Mouse (Mus musculus) embryonic facial prominence, embryonic 11.5 days (tissue): Measurements from ENCODE around the gene Nudt14. TPM values are rescaled to one million over a fixed set of nuclear protein-coding genes. Genes with fewer than 3 reads are reported as not detected.
A peak's percentile ranks its signal among the peaks of the same experiment; 100 is the strongest.

ENCODE experiments used
- ATAC-seq: fragments of 200-750 bp; cut with Nextera tagmentation; replicated peaks from 2 replicates; pipeline ENCODE4 v1.8.0; 2017; ENCODE audit warnings: low read depth; ENCODE audit not compliant: insufficient number of reproducible peaks, low FRiP score, low TSS enrichment
- DNase-seq: peaks from one replicate; pipeline ENCODE4 v3.0.0-alpha.2; 2015; ENCODE audit warnings: low spot score
- H3K27ac ChIP-seq: fragments of 300-500 bp; sonication (generic); replicated peaks from 2 replicates; pipeline ENCODE4 v1.5.1; 2014; ENCODE audit warnings: mild to moderate bottlenecking, low read depth, low read length, control low read depth
- H3K27me3 ChIP-seq: fragments of 300-500 bp; sonication (generic); 2 replicates; pipeline ENCODE4 v1.6.1; 2014; ENCODE audit warnings: mild to moderate bottlenecking, low read length, moderate library complexity, mixed read lengths; ENCODE audit not compliant: control insufficient read depth, insufficient read depth
- H3K36me3 ChIP-seq: fragments of 300-500 bp; sonication (generic); replicated peaks from 2 replicates; pipeline ENCODE4 v1.6.1; 2014; ENCODE audit warnings: low read depth, mild to moderate bottlenecking, low read length, moderate library complexity, mixed read lengths; ENCODE audit not compliant: control insufficient read depth, insufficient read depth
- H3K4me1 ChIP-seq: fragments of 300-500 bp; sonication (generic); 2 replicates; pipeline ENCODE4 v1.6.1; 2014; ENCODE audit warnings: low read length, mixed read lengths; ENCODE audit not compliant: control insufficient read depth, insufficient read depth
- H3K4me2 ChIP-seq: fragments of 300-500 bp; sonication (generic); 2 replicates; pipeline ENCODE4 v1.6.1; 2014; ENCODE audit warnings: low read depth, mild to moderate bottlenecking, control low read depth, low read length, moderate library complexity
- H3K4me3 ChIP-seq: fragments of 300-500 bp; sonication (generic); 2 replicates; pipeline ENCODE4 v1.5.1; 2014; ENCODE audit warnings: low read depth, low read length, control low read depth
- H3K9ac ChIP-seq: fragments of 300-500 bp; sonication (generic); replicated peaks from 2 replicates; pipeline ENCODE4 v1.6.1; 2014; ENCODE audit warnings: mild to moderate bottlenecking, control low read depth, low read length
- H3K9me3 ChIP-seq: fragments of 300-500 bp; sonication (generic); replicated peaks from 2 replicates; pipeline ENCODE4 v1.6.1; 2016; ENCODE audit warnings: mild to moderate bottlenecking, low read length, inconsistent platforms, mixed read lengths; ENCODE audit not compliant: control insufficient read depth
- WGBS: fragments of 180-500 bp; shearing (Covaris S2); extraction: QIAGEN DNeasy Blood & Tissue Kit; methylation state at CpG from one replicate; pipeline ENCODE4 v1.1.7; 2014; 5-methylcytosine and 5-hydroxymethylcytosine counted together
- polyA plus RNA-seq: library from polyadenylated mRNA; unstranded; fragments of >200 nt; fragmentation: Nextera tagmentation; extraction: Ambion mirVana; gene quantifications from 2 replicates; pipeline ENCODE4 v1.2.1, GENCODE M21; 2014

The Nudt14 gene
- polyA plus RNA-seq, 1 experiment from 2014 or later = 75.8 TPM

DNA sequence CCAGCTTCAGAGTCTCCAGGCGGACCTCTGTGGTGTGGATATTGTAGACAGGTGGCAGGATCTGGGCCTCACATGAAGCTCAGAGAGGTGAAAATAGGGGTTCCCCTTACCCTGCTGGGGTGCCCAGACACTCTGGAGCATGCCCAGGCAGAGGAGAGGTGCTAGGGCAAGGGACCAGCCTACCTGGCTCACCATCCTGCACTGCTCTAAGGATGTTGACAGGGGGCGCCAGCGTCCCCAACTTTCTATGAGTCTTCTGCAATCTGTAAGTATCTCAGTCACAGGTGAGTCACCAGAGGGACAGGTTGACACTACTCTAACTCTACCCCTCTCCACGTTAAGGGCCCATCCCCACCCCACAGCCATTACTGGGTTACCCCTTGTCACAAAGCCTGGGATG, 5.4 kb upstream of the Nudt14 start:
- Histone ChIP-seq H3K9me3 (no peaks in the 10 kb centered on the region), H3K27ac (no peak overlapping the region), H3K27me3 (no peaks in the 10 kb centered on the region), H3K36me3 (no peaks in the 10 kb centered on the region), H3K4me3 (no peak overlapping the region), H3K4me2 (no peak overlapping the region), H3K4me1 (no peaks in the 10 kb centered on the region; the same call in 1 of the 2 replicates), H3K9ac (no peak overlapping the region)
- WGBS = 19% methylated on average over 4 of the region's 4 CpGs
- ATAC-seq = no peak
- peak; percentile 28 for DNase-seq

- DNase-seq = no peak
- Histone ChIP-seq H3K4me1 (no peaks in the 10 kb centered on the region), H3K9ac (no peak overlapping the region), H3K36me3 (no peaks in the 10 kb centered on the region), H3K27ac (no peak overlapping the region), H3K9me3 (no peaks in the 10 kb centered on the region), H3K4me2 (no peak overlapping the region), H3K4me3 (no peak overlapping the region), H3K27me3 (no peaks in the 10 kb centered on the region; the same call in 1 of the 2 replicates)
- 74% methylated on average over 2 of the region's 2 CpGs for WGBS
- no peak for ATAC-seq
Measured at GRCm38 (mm10) chr12:112943669-112944068, 1.7 kb upstream of the Nudt14 start.

DNA sequence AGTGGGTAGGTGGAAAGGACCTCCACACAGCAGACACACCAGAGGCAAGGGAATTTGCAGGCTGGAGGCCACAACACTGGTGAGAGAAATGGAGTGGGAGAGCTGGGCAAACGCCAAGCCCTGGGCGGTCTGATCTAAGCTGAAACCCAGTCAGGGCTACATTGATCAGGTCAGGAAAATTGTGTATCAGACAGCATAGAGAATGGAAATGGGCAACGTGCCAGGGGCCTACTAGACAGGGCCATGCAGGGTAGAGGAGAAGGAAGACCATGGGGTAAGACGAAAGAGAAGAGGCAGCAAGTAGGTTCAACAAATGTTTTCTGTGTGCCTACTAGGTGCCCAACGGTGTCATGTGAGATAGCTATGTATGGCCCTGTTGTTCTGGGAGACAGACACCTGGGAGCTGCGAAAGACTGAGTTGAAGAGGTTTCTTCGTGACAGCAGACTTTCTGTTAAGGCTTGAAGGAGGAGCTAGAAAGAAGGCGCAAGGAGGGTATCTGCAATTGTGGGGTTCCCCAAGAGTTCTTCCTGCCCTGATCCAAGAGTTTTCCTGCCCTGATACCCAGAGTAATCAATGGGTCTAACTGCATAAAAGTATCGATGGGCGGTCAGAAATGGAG, 658 bp downstream of the Nudt14 start:
- Histone ChIP-seq H3K4me3 (peak overlapping the region; percentile 75), H3K4me2 (peak overlapping the region; percentile 62), H3K27ac (no peak overlapping the region), H3K9me3 (no peaks in the 10 kb centered on the region), H3K9ac (no peak overlapping the region; the same call in 1 of the 2 replicates), H3K4me1 (no peaks in the 10 kb centered on the region), H3K27me3 (no peaks in the 10 kb centered on the region; the same call in 1 of the 2 replicates), H3K36me3 (no peaks in the 10 kb centered on the region)
- no peak; the same call in 1 of the 2 replicates for ATAC-seq
- no peak for DNase-seq
- 49% methylated on average over 10 of the region's 10 CpGs for WGBS

DNA sequence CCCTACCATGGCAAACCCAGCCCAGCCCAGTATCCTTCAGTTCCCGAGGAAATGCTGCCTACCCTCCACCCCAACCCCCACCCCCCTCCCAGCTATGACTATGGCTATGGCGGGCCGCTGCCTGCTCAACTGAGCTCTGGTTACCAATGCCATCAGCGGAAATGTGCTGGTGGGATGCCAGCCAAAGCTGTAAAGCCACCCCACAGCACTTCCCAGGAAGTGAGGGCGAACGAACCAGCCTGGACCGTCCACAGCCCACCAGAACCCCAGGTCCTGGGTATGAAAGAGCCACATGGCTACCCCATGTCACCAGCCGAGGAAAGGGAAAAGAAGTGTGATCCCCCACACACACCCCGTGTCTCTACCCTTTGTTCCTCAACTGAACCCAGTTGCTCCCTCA, 1.2 kb downstream of the Nudt14 start:
- no peaks in the 10 kb centered on the region; the same call in 1 of the 2 replicates for H3K27me3 ChIP-seq
- no peak overlapping the region for H3K27ac ChIP-seq
- 78% methylated on average over 9 of the region's 9 CpGs for WGBS
- ATAC-seq = no peak
- no peak overlapping the region for H3K4me2 ChIP-seq
- no peak for DNase-seq
- H3K4me3 ChIP-seq = no peak overlapping the region
- no peaks in the 10 kb centered on the region for H3K9me3 ChIP-seq
- no peaks in the 10 kb centered on the region for H3K36me3 ChIP-seq
- H3K9ac ChIP-seq = no peak overlapping the region
- no peaks in the 10 kb centered on the region for H3K4me1 ChIP-seq

DNA sequence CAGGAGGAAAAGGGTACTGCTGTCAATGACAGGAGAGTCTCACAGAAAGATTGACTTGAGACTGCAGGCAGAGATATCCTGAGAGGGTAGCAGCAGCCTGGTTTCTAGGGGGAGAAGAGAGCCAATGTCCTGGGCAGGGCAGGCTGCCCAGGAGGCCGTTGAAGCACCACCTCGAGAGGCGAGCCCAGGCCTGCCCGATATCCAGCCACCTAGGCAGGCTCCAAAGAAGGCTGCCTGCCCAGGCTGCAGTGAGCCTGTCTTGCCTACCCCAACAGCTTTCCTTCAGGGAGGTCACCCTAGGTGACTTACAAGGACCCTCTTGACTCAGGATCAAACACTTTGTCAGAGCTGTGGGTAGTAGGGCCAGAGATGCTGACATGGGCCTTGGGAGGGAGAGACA, 1.7 kb downstream of the Nudt14 start:
- DNase-seq = no peak
- H3K4me3 ChIP-seq = no peak overlapping the region
- H3K4me2 ChIP-seq = no peak overlapping the region
- no peak for ATAC-seq
- H3K9ac ChIP-seq = no peak overlapping the region; the same call in 1 of the 2 replicates
- WGBS = 86% methylated on average over 4 of the region's 4 CpGs
- H3K9me3 ChIP-seq = no peaks in the 10 kb centered on the region
- H3K27ac ChIP-seq = no peak overlapping the region
- no peaks in the 10 kb centered on the region; the same call in 1 of the 2 replicates for H3K27me3 ChIP-seq
- H3K36me3 ChIP-seq = no peaks in the 10 kb centered on the region
- H3K4me1 ChIP-seq = no peaks in the 10 kb centered on the region

DNA sequence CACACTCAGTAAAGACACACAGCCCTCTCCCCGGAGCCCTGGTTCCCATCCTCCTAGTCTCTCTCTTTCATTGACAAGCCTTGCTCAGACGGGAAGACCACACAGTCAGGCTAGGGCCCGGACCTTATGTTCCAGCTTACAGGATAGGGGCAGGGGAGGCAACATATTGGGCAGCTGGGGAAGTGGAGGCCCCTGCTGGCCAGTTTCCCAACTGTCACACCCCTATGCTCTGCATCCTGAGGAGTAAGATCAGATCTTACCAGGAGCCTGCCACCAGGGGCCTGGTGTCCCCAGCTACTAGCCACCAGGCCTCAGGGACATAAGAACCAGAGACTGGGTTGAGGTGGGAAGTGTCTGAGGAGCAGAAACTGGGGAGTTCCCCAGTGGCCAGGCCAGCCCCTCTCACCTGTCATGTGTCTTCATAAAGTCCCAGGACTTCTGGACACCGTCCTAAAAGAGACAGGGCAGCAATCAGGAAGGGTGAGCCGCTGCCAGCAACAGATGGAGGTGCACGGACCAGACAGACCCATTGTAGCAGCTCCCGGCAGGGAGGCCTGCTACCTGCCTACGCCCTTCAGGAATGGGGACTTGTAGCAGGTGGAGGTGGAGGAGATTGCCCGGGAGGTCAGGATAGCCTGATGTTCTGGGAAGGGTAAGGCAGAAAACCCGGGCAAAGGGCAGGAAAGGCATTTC, 2.9 kb downstream of the Nudt14 start:
- H3K4me3 ChIP-seq = no peak overlapping the region
- H3K9me3 ChIP-seq = no peaks in the 10 kb centered on the region
- DNase-seq (peak; percentile 68), ATAC-seq (no peak)
- H3K27me3 ChIP-seq = no peaks in the 10 kb centered on the region; the same call in 1 of the 2 replicates
- 55% methylated on average over 10 of the region's 10 CpGs for WGBS
- no peaks in the 10 kb centered on the region for H3K4me1 ChIP-seq
- no peaks in the 10 kb centered on the region for H3K36me3 ChIP-seq
- H3K9ac ChIP-seq = no peak overlapping the region
- no peak overlapping the region for H3K27ac ChIP-seq
- no peak overlapping the region; the same call in 1 of the 2 replicates for H3K4me2 ChIP-seq

DNA sequence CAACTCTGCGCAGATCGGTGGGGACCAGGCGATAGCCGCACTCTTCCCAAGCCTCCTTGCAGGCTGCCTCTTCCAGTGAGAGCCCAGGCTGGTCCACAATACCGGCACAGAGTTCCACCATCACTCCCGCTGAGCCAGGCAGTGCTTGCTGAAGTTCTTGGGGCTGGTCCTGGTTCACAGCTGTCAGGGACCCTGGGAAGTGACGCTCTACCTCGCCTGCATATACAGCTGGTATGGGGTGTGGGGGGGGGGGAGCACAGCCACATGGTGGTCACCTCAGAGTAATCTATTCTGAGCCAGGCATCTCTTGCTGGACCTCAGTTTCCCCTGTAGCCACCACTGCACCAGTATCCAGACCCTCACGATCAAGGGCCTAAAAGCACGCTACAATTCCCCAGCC, 3.6 kb downstream of the Nudt14 start:
- H3K4me3 ChIP-seq = no peak overlapping the region
- DNase-seq (no peak), ATAC-seq (no peak)
- 80% methylated on average over 10 of the region's 10 CpGs for WGBS
- H3K9ac ChIP-seq = peak overlapping the region; percentile 13; the same call in 1 of the 2 replicates
- no peaks in the 10 kb centered on the region for H3K9me3 ChIP-seq
- H3K4me1 ChIP-seq = no peaks in the 10 kb centered on the region
- H3K27ac ChIP-seq = no peak overlapping the region
- H3K27me3 ChIP-seq = no peaks in the 10 kb centered on the region; the same call in 1 of the 2 replicates
- no peak overlapping the region for H3K4me2 ChIP-seq
- no peaks in the 10 kb centered on the region for H3K36me3 ChIP-seq

GRCm38 (mm10) chr12:112937906-112938305, 4.0 kb downstream of the Nudt14 start:
- DNase-seq (no peak), ATAC-seq (no peak)
- Histone ChIP-seq H3K4me3 (no peak overlapping the region), H3K4me2 (no peak overlapping the region), H3K9ac (peak overlapping the region; percentile 13; the same call in 1 of the 2 replicates), H3K36me3 (no peaks in the 10 kb centered on the region), H3K27me3 (no peaks in the 10 kb centered on the region; the same call in 1 of the 2 replicates), H3K27ac (no peak overlapping the region), H3K4me1 (no peaks in the 10 kb centered on the region), H3K9me3 (no peaks in the 10 kb centered on the region)
- 37% methylated on average over 9 of the region's 9 CpGs for WGBS
